Mouse (Mus musculus) E14TG2a.4 (cell line): ENCODE data around the gene Spata31d1c.

Experiments
- H3K27me3 ChIP-seq: 2 replicates; pipeline ENCODE4 v1.6.1; 2014; ENCODE audit warnings: low read length, control low read depth; ENCODE audit not compliant: insufficient read depth
- H3K36me3 ChIP-seq: 2 replicates; pipeline ENCODE4 v1.6.1; 2014; ENCODE audit warnings: low read length, control low read depth; ENCODE audit not compliant: insufficient read depth
- H3K4me1 ChIP-seq: replicated peaks from 2 replicates; pipeline ENCODE4 v1.6.1; 2014; ENCODE audit warnings: low read depth, low read length, control low read depth
- H3K4me3 ChIP-seq: replicated peaks from 2 replicates; pipeline ENCODE4 v1.5.1; 2014; ENCODE audit warnings: mild to moderate bottlenecking, low read length
- H3K9me3 ChIP-seq: 2 replicates; pipeline ENCODE4 v1.6.1; 2014; ENCODE audit warnings: low read length, control low read depth
- CTCF ChIP-seq: conservative IDR thresholded peaks from 2 replicates; pipeline ENCODE4 v1.5.1; 2014; ENCODE audit warnings: low read length
- NANOG ChIP-seq: IDR thresholded peaks from 2 replicates; pipeline ENCODE4 v1.6.1; 2014; ENCODE audit warnings: borderline replicate concordance, low read length, mixed read lengths
- POU5F1 ChIP-seq: IDR thresholded peaks from 2 replicates; pipeline ENCODE4 v1.6.1; 2014; ENCODE audit warnings: low read length, borderline replicate concordance

Gene Spata31d1c

GRCm38 (mm10) chr13:65032758-65033157 lies at the start of gene Spata31d1c:
Gene Spata31d1c, plus strand, starts transcription at chr13:65033058.
- Histone ChIP-seq H3K4me3 (no peak within 1 kb of the TSS), H3K9me3 (no peaks in the 10 kb centered on the region), H3K27me3 (no peaks in the 10 kb centered on the region), H3K4me1 (no peaks in the 10 kb centered on the region), H3K36me3 (no peaks in the 10 kb centered on the region)
- TF ChIP-seq POU5F1 (no peak), CTCF (no peak), NANOG (no peak)

GRCm38 (mm10) chr13:64988828-64989227 lies 44.0 kb upstream of the Spata31d1c start:
- H3K4me3 ChIP-seq, result no peak overlapping the region
- H3K27me3 ChIP-seq, result no peaks in the 10 kb centered on the region
- no peaks in the 10 kb centered on the region for H3K9me3 ChIP-seq
- TF ChIP-seq NANOG (no peak), POU5F1 (no peak), CTCF (no peak)
- no peaks in the 10 kb centered on the region for H3K36me3 ChIP-seq
- no peaks in the 10 kb centered on the region for H3K4me1 ChIP-seq

GRCm38 (mm10) chr13:65005414-65005813 lies 27.4 kb upstream of the Spata31d1c start:
- H3K4me1 ChIP-seq, result 0 out of 2 replicates have a peak, but pooled peaks cover 13% of the 10 kb centered on the region
- no peaks in the 10 kb centered on the region for H3K36me3 ChIP-seq
- no peak overlapping the region for H3K4me3 ChIP-seq
- TF ChIP-seq NANOG, result no peak
- no peak for TF ChIP-seq POU5F1
- TF ChIP-seq CTCF, result no peak; the same call in 1 of the 2 replicates
- H3K9me3 ChIP-seq, result no peaks in the 10 kb centered on the region
- H3K27me3 ChIP-seq, result no peaks in the 10 kb centered on the region

GRCm38 (mm10) chr13:65006760-65007159 lies 26.1 kb upstream of the Spata31d1c start:
- H3K27me3 ChIP-seq, result no peaks in the 10 kb centered on the region
- TF ChIP-seq POU5F1, result no peak
- H3K36me3 ChIP-seq, result no peaks in the 10 kb centered on the region
- H3K9me3 ChIP-seq, result no peaks in the 10 kb centered on the region
- 0 out of 2 replicates have a peak, but pooled peaks cover 13% of the 10 kb centered on the region for H3K4me1 ChIP-seq
- H3K4me3 ChIP-seq, result no peak overlapping the region

GRCm38 (mm10) chr13:65007971-65008370 lies 24.9 kb upstream of the Spata31d1c start:
- H3K27me3 ChIP-seq, result no peaks in the 10 kb centered on the region
- no peak for TF ChIP-seq NANOG
- TF ChIP-seq POU5F1, result no peak
- no peak for TF ChIP-seq CTCF
- 0 out of 2 replicates have a peak, but pooled peaks cover 13% of the 10 kb centered on the region for H3K4me1 ChIP-seq
- no peak overlapping the region for H3K4me3 ChIP-seq
- H3K9me3 ChIP-seq, result no peaks in the 10 kb centered on the region
- H3K36me3 ChIP-seq, result no peaks in the 10 kb centered on the region

- Histone ChIP-seq H3K4me3 (no peak overlapping the region), H3K36me3 (no peaks in the 10 kb centered on the region), H3K4me1 (0 out of 2 replicates have a peak, but pooled peaks cover 13% of the 10 kb centered on the region), H3K27me3 (no peaks in the 10 kb centered on the region), H3K9me3 (no peaks in the 10 kb centered on the region)
- no peak for TF ChIP-seq NANOG
- TF ChIP-seq POU5F1, result no peak
- TF ChIP-seq CTCF, result no peak
Observed at GRCm38 (mm10) chr13:65011052-65011738, 21.7 kb upstream of the Spata31d1c start.

GRCm38 (mm10) chr13:65035057-65035456 lies 2.2 kb downstream of the Spata31d1c start:
- no peak overlapping the region for H3K4me3 ChIP-seq
- no peaks in the 10 kb centered on the region for H3K9me3 ChIP-seq
- H3K36me3 ChIP-seq, result no peaks in the 10 kb centered on the region
- no peaks in the 10 kb centered on the region for H3K4me1 ChIP-seq
- H3K27me3 ChIP-seq, result no peaks in the 10 kb centered on the region
- TF ChIP-seq CTCF, result peak; percentile 6; the same call in 1 of the 2 replicates
- no peak for TF ChIP-seq NANOG

GRCm38 (mm10) chr13:65052660-65053059 lies 19.8 kb downstream of the Spata31d1c start, which contains the start of gene Prss47:
Gene Prss47, minus strand, starts transcription at chr13:65052760.
- no peak for TF ChIP-seq NANOG
- TF ChIP-seq POU5F1, result no peak
- TF ChIP-seq CTCF, result no peak
- Histone ChIP-seq H3K4me1 (no peaks in the 10 kb centered on the region), H3K9me3 (no peaks in the 10 kb centered on the region; the same call in 1 of the 2 replicates), H3K36me3 (no peaks in the 10 kb centered on the region), H3K27me3 (no peaks in the 10 kb centered on the region), H3K4me3 (no peak within 1 kb of the TSS)

GRCm38 (mm10) chr13:65069969-65070368 lies 37.1 kb downstream of the Spata31d1c start:
- TF ChIP-seq POU5F1 (no peak), CTCF (no peak)
- Histone ChIP-seq H3K4me3 (no peak overlapping the region), H3K4me1 (no peaks in the 10 kb centered on the region), H3K27me3 (no peaks in the 10 kb centered on the region), H3K9me3 (no peaks in the 10 kb centered on the region), H3K36me3 (peaks cover 18% of the 10 kb centered on the region)
